Mouse (Mus musculus) brown adipose tissue, adult 24 weeks (tissue): Measurements from ENCODE around the gene Wwc1. TPM values are rescaled to one million over a fixed set of nuclear protein-coding genes. Genes with fewer than 3 reads are reported as not detected.
"Not testable (repeated sequence)": the region's sequence is repeated elsewhere in the genome, so short reads cannot be mapped to it uniquely, and the experiment has no call there.

ENCODE experiments used
- H3K27ac ChIP-seq: fragments of 200-500 bp; replicated peaks from 2 replicates; pipeline ENCODE4 v1.5.1; 2012; ENCODE audit warnings: low read depth, mild to moderate bottlenecking, low read length
- H3K4me1 ChIP-seq: fragments of 200-500 bp; 2 replicates; pipeline ENCODE4 v1.6.1; 2012; ENCODE audit warnings: low read length, mixed read lengths; ENCODE audit not compliant: control insufficient read depth, insufficient read depth, insufficient read length
- H3K4me3 ChIP-seq: fragments of 200-500 bp; 2 replicates; pipeline ENCODE4 v1.5.1; 2012; ENCODE audit warnings: low read depth, mild to moderate bottlenecking, low read length, moderate library complexity; ENCODE audit not compliant: insufficient read depth
- polyA plus RNA-seq: library from polyadenylated mRNA; stranded (reverse); fragments of >200 nt; gene quantifications from 2 replicates; pipeline ENCODE4 v1.2.4, GENCODE M21; 2012; ENCODE audit not compliant: missing spikeins, insufficient read depth, insufficient read length

The Wwc1 gene
- polyA plus RNA-seq, 1 experiment: not detected

DNA sequence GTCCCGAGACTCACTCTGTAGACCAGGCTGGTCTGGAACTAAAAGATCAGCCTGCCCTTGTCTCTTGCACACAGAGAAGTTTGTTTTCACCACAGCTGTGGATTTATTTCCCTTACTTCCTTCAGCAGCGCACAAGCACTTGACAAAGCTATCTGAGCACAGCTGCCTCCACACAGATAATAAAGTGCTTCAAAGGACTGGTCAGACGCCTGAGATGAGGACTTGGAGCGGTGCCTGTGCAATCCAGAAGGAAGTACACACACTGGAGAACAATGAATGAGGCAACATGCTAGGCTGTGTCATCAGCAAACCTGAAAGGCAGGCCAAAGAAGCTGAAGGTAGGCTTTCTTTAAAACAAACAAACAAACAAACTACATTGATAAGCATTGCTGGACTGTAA lies 148.2 kb downstream of the Wwc1 start:
- H3K4me3 ChIP-seq: no peak overlapping the region
- H3K4me1 ChIP-seq: peaks cover 2% of the 10 kb centered on the region; the same call in 1 of the 2 replicates
- no peak overlapping the region for H3K27ac ChIP-seq

DNA sequence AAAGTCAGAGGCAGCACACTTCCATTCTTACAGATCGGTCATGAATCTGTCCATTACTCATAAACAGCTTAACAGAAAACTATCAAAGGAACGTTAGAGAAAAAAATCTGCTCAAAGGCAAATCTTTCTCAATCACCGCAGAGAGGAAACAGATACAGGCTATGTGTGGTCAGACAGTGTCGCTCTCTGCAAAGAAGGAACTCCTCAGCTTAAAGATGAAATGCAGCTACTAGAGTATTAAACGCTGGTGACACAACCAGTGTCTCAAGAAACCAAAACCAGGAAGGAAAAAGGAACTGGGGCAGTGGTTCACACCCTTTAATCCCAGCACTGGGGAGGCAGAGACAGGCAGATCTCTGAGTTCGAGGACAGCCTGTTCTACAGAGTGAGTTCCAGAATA lies 152.6 kb downstream of the Wwc1 start:
- H3K4me3 ChIP-seq: no peak overlapping the region
- no peaks in the 10 kb centered on the region for H3K4me1 ChIP-seq
- H3K27ac ChIP-seq: no peak overlapping the region

DNA sequence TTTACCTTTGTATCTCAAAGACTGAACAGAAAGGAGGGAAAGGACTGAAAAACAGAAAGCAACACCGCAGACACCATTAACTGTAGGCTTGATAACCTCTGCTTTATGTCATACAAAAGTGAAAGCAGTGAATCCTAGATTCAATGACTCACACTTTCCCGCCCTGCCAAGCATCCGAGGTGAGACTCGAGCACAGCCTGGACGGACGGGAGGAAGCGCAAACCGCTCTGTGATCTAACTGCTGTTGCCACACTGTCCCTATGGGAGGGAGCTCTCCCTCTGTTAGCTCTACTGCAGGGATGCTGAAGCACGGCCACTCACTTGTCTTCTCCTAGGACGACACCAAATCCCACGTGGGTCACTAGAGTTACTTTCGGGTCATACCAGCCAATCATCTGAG lies 164.0 kb downstream of the Wwc1 start:
- H3K4me1 ChIP-seq: no peaks in the 10 kb centered on the region
- H3K27ac ChIP-seq: no peak overlapping the region
- H3K4me3 ChIP-seq: no peak overlapping the region

DNA sequence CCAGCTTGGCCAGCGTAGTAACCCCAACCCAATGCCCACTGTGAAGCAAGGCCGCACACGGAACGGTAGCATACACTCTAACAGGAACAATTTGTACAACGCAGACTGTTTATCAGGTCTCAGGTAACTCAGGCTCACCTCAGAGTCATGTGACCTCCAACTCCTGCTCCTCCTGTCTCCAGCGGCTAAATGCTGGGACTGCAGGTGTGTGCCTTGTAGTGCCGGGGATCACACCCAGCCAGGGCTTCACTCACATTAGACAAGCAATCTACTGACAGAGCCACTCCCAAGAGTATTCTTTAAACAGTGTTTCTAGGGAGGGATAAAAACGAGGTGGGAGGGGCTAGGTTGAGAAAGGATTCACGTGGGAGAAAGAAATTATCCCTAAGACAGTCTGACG lies 168.9 kb downstream of the Wwc1 start:
- no peak overlapping the region for H3K27ac ChIP-seq
- no peaks in the 10 kb centered on the region for H3K4me1 ChIP-seq
- H3K4me3 ChIP-seq: no peak overlapping the region

DNA sequence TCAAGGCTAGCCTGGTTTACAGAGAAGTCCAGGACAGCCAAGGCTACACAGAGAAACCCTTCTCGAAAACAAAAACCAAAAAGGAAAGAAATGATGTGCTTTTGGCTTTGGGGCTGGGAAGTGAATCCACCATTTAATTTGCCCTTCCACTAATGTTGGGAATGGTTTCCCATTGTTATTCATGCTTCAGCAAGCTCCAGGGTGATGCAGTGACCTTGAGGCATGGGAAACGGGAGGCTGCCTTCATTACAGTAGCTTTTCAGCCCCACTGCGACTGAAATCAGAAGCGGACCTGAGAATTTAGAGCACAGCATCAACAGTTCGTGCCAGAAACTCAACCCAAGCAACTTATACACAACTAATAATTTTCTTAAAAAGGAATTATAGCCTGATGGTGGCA lies 179.0 kb downstream of the Wwc1 start:
- Histone ChIP-seq H3K27ac (no peak overlapping the region), H3K4me3 (no peak overlapping the region), H3K4me1 (no peaks in the 10 kb centered on the region)

DNA sequence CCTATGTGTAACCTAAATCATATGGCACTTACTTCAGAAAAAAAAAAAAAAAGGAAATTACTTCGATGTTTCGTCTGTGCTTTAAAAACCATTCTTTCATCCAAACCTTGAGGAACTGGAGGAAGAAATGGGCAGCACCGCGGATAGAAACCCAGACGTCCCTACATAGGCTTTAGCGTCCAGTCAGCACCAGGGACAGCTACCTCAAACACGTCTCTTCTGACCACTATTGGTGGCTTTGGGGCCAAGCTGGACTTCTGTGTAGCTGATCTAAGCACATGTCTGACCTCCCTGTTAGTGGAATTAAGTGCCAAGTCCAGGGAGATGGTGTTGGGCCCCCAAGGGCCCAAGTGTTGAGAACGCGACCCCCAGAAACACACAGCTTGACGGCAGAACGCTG lies 181.5 kb downstream of the Wwc1 start, which contains the start of gene Fbll1:
Gene Fbll1 (minus strand): TSS at position 11 of the 400 bp plus-strand sequence.
- no peak within 1 kb of the TSS for H3K4me3 ChIP-seq

DNA sequence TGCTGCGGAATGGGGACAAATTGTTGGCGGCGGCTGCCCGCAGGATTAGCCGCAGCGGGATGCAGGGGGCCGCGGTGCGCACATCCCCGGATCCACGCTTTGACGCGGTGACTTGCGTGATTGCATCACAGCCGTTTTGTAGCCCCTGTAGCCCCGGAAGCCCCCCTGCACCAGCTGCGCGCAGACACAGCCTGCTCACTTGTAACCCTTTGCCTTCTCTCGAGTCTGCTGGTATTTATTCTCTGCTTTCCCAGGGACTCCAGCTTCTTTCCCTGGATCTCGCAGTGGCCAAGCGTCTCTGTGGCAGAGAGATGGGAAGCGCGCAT lies 181.9 kb downstream of the Wwc1 start:
- no peaks in the 10 kb centered on the region for H3K4me1 ChIP-seq
- H3K27ac ChIP-seq: no peak overlapping the region
- no peak overlapping the region for H3K4me3 ChIP-seq

More for the DNA sequence above, 181.5 kb downstream of the Wwc1 start, which contains the start of gene Fbll1:
- Histone ChIP-seq H3K4me1 (no peaks in the 10 kb centered on the region), H3K27ac (no peak within 1 kb of the TSS)

DNA sequence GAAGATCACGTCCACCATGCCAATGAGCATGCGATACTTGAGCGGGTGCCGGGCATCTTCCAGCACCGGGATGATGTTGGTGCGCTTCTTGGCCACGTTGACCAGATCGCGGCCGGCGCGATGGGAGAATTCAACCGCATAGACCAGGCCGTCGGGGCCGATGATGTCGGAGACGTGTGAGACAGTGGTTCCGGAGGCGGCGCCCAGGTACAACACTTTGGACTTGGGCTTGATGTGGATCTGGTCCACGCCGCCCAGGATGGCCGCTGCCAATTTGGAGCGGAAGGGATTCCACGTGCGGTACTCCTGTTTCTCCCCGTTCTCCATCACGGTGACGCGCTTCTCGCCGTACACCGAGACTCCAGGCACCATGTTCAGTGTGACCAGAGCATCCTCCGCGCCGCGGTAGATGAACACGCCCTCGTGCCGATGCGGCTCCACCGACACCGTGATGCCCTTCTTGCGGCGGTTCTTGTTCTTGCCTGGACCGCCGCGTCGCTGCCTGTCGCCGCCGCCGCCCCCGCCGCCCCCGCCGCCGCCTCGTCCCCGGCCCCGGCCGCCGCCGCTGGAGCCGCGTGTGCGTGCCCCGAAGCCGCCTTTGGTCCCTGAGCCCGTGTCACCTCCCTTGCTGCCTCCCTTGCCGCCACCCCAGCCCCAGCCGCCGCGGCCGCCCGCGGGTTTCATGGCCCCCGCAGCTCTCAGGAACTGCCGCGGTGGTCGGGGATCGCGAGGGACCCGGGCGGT lies 182.4 kb downstream of the Wwc1 start:
- no peak overlapping the region for H3K4me3 ChIP-seq
- H3K4me1 ChIP-seq: no peaks in the 10 kb centered on the region
- no peak overlapping the region for H3K27ac ChIP-seq

DNA sequence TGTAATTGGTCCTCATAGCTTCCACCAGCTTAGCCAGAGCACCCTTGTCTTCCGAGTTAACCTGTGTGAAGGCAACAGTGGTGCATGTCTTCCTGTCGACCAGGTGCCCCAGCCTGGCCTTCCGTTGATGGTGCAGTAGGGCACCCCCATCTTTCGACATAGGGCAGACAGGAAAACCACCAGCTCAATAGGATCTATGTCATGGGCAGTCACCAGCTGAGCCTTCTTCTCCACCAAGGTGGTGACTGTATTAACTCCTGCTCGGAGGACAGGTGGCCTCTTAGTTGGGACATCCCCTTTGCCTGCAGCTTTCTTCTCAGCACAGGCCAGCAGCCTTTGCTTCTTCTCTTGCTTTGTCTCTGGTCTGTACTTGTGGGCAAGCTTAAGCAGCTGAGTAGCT lies 187.5 kb downstream of the Wwc1 start:
- H3K4me3 ChIP-seq, H3K27ac ChIP-seq, H3K4me1 ChIP-seq: not testable (repeated sequence)

DNA sequence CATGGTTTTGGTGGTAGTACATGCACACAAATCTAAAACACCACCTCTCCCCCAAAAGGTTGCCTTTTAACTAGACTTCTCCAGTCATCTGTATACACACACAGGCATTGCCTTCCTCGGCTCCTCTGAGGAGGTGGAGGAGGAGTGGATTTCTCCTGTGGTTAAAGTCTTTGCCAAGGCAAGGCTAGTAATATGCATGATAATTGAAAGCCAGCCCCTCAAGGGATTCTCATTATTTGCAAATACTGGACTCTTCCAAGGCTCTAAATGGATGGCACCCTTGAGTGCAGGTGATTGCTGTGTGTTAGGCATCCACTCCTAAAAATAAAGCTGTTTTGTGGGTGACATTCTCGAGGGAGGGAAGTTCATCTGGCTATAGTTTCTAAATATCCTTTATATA lies 191.9 kb downstream of the Wwc1 start:
- Histone ChIP-seq H3K4me1 (no peaks in the 10 kb centered on the region), H3K4me3 (no peak overlapping the region), H3K27ac (no peak overlapping the region)

Other genes starting within 250 kb of the Wwc1 start
- gene Pank3, start 211.0 kb downstream of the Wwc1 start, polyA plus RNA-seq: 69.9 and 86.7 TPM in 2 replicates
- not detected in 2 replicates for gene Fbll1, start 181.6 kb downstream of the Wwc1 start, polyA plus RNA-seq
- 22.4 and 28.2 TPM in 2 replicates for gene Rars, start 146.0 kb downstream of the Wwc1 start, polyA plus RNA-seq